Mouse (Mus musculus): Measurements from ENCODE around the gene Mrpl14.

DNA sequence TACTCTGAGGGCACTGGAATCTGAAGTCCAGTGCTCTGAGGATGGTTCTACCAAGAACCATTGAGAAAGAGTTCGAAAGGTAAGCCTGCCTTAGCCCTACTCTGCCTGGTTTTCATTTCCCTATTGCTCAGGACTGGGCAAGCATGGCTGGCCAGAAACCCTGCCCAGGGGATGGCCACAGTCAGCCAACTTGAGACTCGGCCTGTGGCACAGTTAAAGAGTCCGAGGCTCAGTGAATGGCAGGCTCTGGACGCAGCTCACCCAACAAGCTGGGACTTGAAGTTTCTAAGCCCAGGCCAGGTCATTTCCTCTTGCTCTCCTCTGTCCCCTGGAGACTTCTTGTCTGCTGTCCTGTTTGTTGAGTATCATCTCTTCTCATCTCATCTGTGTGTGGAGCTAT, 44.6 kb downstream of the Mrpl14 start:
- no peak for TF ChIP-seq HCFC1 (IDR thresholded peaks at IDR 0.05; ENCODE audit: borderline replicate concordance, insufficient read depth, low read length)
- TF ChIP-seq ZNF384 (IDR thresholded peaks at IDR 0.05; ENCODE audit: low read depth, low read length): no peak
- no peak for TF ChIP-seq MAFK (IDR thresholded peaks at IDR 0.05; ENCODE audit: insufficient read depth, low read depth, low read length)
